Mouse (Mus musculus) small intestine, adult 2 months (tissue): ENCODE data around the gene Vps13d.

Source experiments
- CTCF ChIP-seq: fragments of 200-500 bp; IDR thresholded peaks from 2 replicates; pipeline ENCODE4 v1.5.1; 2012; ENCODE audit warnings: low read depth, mild to moderate bottlenecking, control low read depth, inconsistent platforms, low read length, moderate library complexity, mixed read lengths; ENCODE audit not compliant: insufficient replicate concordance, insufficient read length; ENCODE audit errors: extremely low read depth
- POLR2A ChIP-seq: fragments of 200-500 bp; IDR thresholded peaks from 2 replicates; pipeline ENCODE4 v1.6.1; 2012; ENCODE audit warnings: low read depth, mild to moderate bottlenecking, control low read depth, inconsistent platforms, low read length, moderate library complexity

DNA sequence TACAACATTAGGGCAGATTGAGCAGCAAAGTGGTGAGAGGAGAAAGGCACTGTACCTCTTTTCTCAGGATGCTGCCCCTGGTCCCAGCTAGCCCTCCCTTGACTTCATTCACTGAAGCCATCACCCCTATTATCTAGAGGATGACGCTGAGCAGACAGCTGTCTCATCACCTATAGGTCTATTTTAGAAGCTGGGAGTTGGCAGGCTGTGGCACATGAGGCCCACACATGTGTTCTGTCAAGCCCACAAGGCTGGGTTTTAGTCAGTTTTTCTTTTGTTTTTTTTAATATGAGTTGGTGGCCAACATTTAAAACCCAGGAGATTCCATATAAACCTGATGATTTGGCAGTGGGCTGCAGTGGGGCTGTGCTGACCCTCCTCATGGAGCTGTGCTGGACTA, 142.1 kb downstream of the Vps13d start:
- TF ChIP-seq POLR2A = no peak; the same call in 1 of the 2 replicates
- TF ChIP-seq CTCF = no peak
